Mouse (Mus musculus) testis, adult 2 months (tissue): ENCODE data around the gene Kalrn.

ENCODE experiments used
- CTCF ChIP-seq: fragments of 200-500 bp; IDR thresholded peaks from 2 replicates; pipeline ENCODE4 v1.5.1; 2012; ENCODE audit warnings: low read depth, mild to moderate bottlenecking, inconsistent platforms, low read length, moderate library complexity; ENCODE audit not compliant: control insufficient read depth, insufficient read depth, insufficient replicate concordance
- POLR2A ChIP-seq: fragments of 200-500 bp; IDR thresholded peaks from 2 replicates; pipeline ENCODE4 v1.6.1; 2012; ENCODE audit warnings: low read depth, mild to moderate bottlenecking, inconsistent platforms, low read length, moderate library complexity; ENCODE audit not compliant: control insufficient read depth

DNA sequence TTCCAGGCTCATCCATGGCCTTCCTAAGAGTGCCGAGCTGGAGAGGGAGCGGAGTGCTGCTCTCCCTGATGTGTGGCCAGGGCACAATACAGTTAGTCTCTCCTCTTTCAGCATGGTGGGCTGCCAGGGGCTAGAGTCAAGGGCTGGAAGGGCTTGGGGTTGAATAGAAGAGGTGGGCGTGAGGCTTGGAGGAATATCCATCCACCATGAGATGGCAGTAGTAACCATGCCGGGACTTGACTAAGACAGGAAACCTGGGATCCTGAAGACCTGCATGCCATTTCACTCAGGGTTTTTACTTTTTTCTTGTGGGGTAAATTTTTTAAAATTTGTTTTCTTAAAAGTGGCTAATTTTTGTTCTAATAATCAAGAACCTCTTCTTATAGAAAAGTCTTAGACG lies 365.4 kb downstream of the Kalrn start:
- TF ChIP-seq POLR2A (no peak), CTCF (no peak)
